Mouse (Mus musculus) thymus, adult 2 months (tissue): ENCODE measurements at regions not wholly inside any gene's neighbourhood (a gene's known extent, or its start where the extent isn't known, plus 50 kb on each side); places are given as distances from the start of the nearest gene placed in this dataset.

Source experiments
- DNase-seq: peaks from one replicate; pipeline ENCODE4 v3.0.0; 2021
- H3K27ac ChIP-seq: fragments of 200-500 bp; 2 replicates; pipeline ENCODE4 v1.5.1; 2012; ENCODE audit warnings: low read length, control low read depth; ENCODE audit not compliant: control insufficient read depth, insufficient read depth
- H3K27me3 ChIP-seq: fragments of 200-500 bp; 2 replicates; pipeline ENCODE4 v1.6.1; 2012; ENCODE audit warnings: mild to moderate bottlenecking, low read length, moderate library complexity, mixed read lengths; ENCODE audit not compliant: control insufficient read depth, insufficient read depth
- H3K36me3 ChIP-seq: fragments of 200-500 bp; 2 replicates; pipeline ENCODE4 v1.6.1; 2012; ENCODE audit warnings: mild to moderate bottlenecking, low read length, moderate library complexity; ENCODE audit not compliant: control insufficient read depth, insufficient read depth
- H3K4me1 ChIP-seq: fragments of 200-500 bp; replicated peaks from 2 replicates; pipeline ENCODE4 v1.6.1; 2012; ENCODE audit warnings: low read length; ENCODE audit not compliant: control insufficient read depth, insufficient read depth
- H3K4me3 ChIP-seq: fragments of 200-500 bp; 2 replicates; pipeline ENCODE4 v1.5.1; 2012; ENCODE audit warnings: mild to moderate bottlenecking, low read length, control low read depth, moderate library complexity; ENCODE audit not compliant: control insufficient read depth, insufficient read depth
- CTCF ChIP-seq: fragments of 200-500 bp; IDR thresholded peaks from 2 replicates; pipeline ENCODE4 v1.5.1; 2012; ENCODE audit warnings: mild to moderate bottlenecking, control low read depth, low read length, moderate library complexity, borderline replicate concordance; ENCODE audit not compliant: control insufficient read depth, poor library complexity, insufficient read depth; ENCODE audit errors: extremely low read depth
- POLR2A ChIP-seq: fragments of 200-500 bp; IDR thresholded peaks from 2 replicates; pipeline ENCODE4 v1.6.1; 2012; ENCODE audit warnings: mild to moderate bottlenecking, low read length, control low read depth, moderate library complexity; ENCODE audit not compliant: control insufficient read depth, poor library complexity, insufficient read depth; ENCODE audit errors: extremely low read depth
- WGBS: fragments of 180-500 bp; shearing (Covaris S2); methylation state at CpG from one replicate; pipeline ENCODE4 v1.1.7; 2018; 5-methylcytosine and 5-hydroxymethylcytosine counted together

GRCm38 (mm10) chr7:72538288-72538687 lies 231.9 kb upstream of the Mctp2 start:
- Histone ChIP-seq H3K4me1 (no peaks in the 10 kb centered on the region), H3K4me3 (no peak overlapping the region), H3K27me3 (no peaks in the 10 kb centered on the region), H3K27ac (no peak overlapping the region), H3K36me3 (no peaks in the 10 kb centered on the region)
- DNase-seq: no peak
- WGBS: 90% methylated on average over 6 of the region's 6 CpGs
- TF ChIP-seq CTCF: no peak
- no peak for TF ChIP-seq POLR2A

- H3K4me3 ChIP-seq: no peak overlapping the region
- TF ChIP-seq POLR2A (no peak), CTCF (no peak)
- no peaks in the 10 kb centered on the region for H3K4me1 ChIP-seq
- no peaks in the 10 kb centered on the region for H3K36me3 ChIP-seq
- H3K27ac ChIP-seq: no peak overlapping the region
- no peak for DNase-seq
- no peaks in the 10 kb centered on the region for H3K27me3 ChIP-seq
Observed at GRCm38 (mm10) chr7:72539915-72540314, 233.5 kb upstream of the Mctp2 start.

- H3K36me3 ChIP-seq: no peaks in the 10 kb centered on the region
- no peak for DNase-seq
- WGBS: 74% methylated on average over 14 of the region's 14 CpGs
- TF ChIP-seq CTCF: no peak
- TF ChIP-seq POLR2A: no peak
- no peak overlapping the region for H3K27ac ChIP-seq
- H3K4me3 ChIP-seq: no peak overlapping the region
- no peaks in the 10 kb centered on the region for H3K4me1 ChIP-seq
- H3K27me3 ChIP-seq: no peaks in the 10 kb centered on the region
Observed at GRCm38 (mm10) chr7:72541521-72542478, 235.4 kb upstream of the Mctp2 start.

GRCm38 (mm10) chr7:72543501-72543900 lies 237.1 kb upstream of the Mctp2 start:
- Histone ChIP-seq H3K4me3 (no peak overlapping the region), H3K36me3 (no peaks in the 10 kb centered on the region), H3K27ac (no peak overlapping the region), H3K4me1 (no peaks in the 10 kb centered on the region), H3K27me3 (no peaks in the 10 kb centered on the region)
- TF ChIP-seq POLR2A (no peak), CTCF (no peak)
- WGBS: 81% methylated on average over 4 of the region's 4 CpGs
- DNase-seq: no peak

- Histone ChIP-seq H3K4me3 (no peak overlapping the region), H3K36me3 (no peaks in the 10 kb centered on the region), H3K27ac (no peak overlapping the region), H3K4me1 (no peaks in the 10 kb centered on the region), H3K27me3 (no peaks in the 10 kb centered on the region)
- no peak for TF ChIP-seq CTCF
- TF ChIP-seq POLR2A: no peak
- WGBS: 50% methylated on average over 4 of the region's 4 CpGs
- no peak for DNase-seq
Observed at GRCm38 (mm10) chr7:72543946-72544345, 237.5 kb upstream of the Mctp2 start.

GRCm38 (mm10) chr7:72567378-72567777 lies 261.0 kb upstream of the Mctp2 start:
- TF ChIP-seq POLR2A: no peak
- TF ChIP-seq CTCF: no peak
- no peaks in the 10 kb centered on the region for H3K36me3 ChIP-seq
- no peaks in the 10 kb centered on the region for H3K4me1 ChIP-seq
- H3K27ac ChIP-seq: no peak overlapping the region
- no peak overlapping the region for H3K4me3 ChIP-seq
- no peak for DNase-seq
- H3K27me3 ChIP-seq: no peaks in the 10 kb centered on the region

- no peaks in the 10 kb centered on the region for H3K27me3 ChIP-seq
- no peak overlapping the region for H3K4me3 ChIP-seq
- TF ChIP-seq POLR2A: no peak
- no peak overlapping the region for H3K27ac ChIP-seq
- no peak for DNase-seq
- no peaks in the 10 kb centered on the region for H3K4me1 ChIP-seq
- H3K36me3 ChIP-seq: no peaks in the 10 kb centered on the region
Observed at GRCm38 (mm10) chr7:72569177-72569576, 262.8 kb upstream of the Mctp2 start.

GRCm38 (mm10) chr7:72574316-72574715 lies 267.9 kb upstream of the Mctp2 start:
- no peaks in the 10 kb centered on the region for H3K27me3 ChIP-seq
- DNase-seq: no peak
- no peak overlapping the region for H3K4me3 ChIP-seq
- no peaks in the 10 kb centered on the region for H3K4me1 ChIP-seq
- no peaks in the 10 kb centered on the region for H3K36me3 ChIP-seq
- no peak overlapping the region for H3K27ac ChIP-seq
- TF ChIP-seq POLR2A (no peak), CTCF (no peak)
- WGBS: 93% methylated on average over 1 of the region's 1 CpGs
